Mouse (Mus musculus): ENCODE measurements around the gene Syt11. TPM values are rescaled to one million over a fixed set of nuclear protein-coding genes. Genes with fewer than 3 reads are reported as not detected.

The Syt11 gene
- 18.1 TPM for polyA plus RNA-seq (2017; shearing (Covaris generic))

GRCm38 (mm10) chr3:88774939-88775841, at the start of gene Syt11:
Gene Syt11 (minus strand): TSS chr3:88775164.

GRCm38 (mm10) chr3:88716399-88717197, 58.4 kb downstream of the Syt11 start, which contains the start of gene Rit1:
Gene Rit1 (plus strand): TSS chr3:88716838.

Other genes with a start within 250 kb of the Syt11 start
- 0.20 TPM for gene Mex3a, start 242.8 kb downstream of the Syt11 start, polyA plus RNA-seq (2017; shearing (Covaris generic))
- gene Rab25, start 226.9 kb downstream of the Syt11 start, polyA plus RNA-seq (2017; shearing (Covaris generic)): 0.32 TPM
- gene Lamtor2, start 222.1 kb downstream of the Syt11 start, polyA plus RNA-seq (2017; shearing (Covaris generic)): 107 TPM
- gene Ubqln4, start 221.4 kb downstream of the Syt11 start, polyA plus RNA-seq (2017; shearing (Covaris generic)): 52.6 TPM
- gene Ssr2, start 199.3 kb downstream of the Syt11 start, polyA plus RNA-seq (2017; shearing (Covaris generic)): 66.4 TPM
- gene Arhgef2, start 169.2 kb downstream of the Syt11 start, polyA plus RNA-seq (2017; shearing (Covaris generic)): 64.4 TPM
- not detected for gene Rxfp4, start 122.0 kb downstream of the Syt11 start, polyA plus RNA-seq (2017; shearing (Covaris generic))
- 155 TPM for gene Khdc4, start 89.4 kb downstream of the Syt11 start, polyA plus RNA-seq (2017; shearing (Covaris generic))
- 27.8 TPM for gene Rit1, start 58.3 kb downstream of the Syt11 start, polyA plus RNA-seq (2017; shearing (Covaris generic))
- 26.7 TPM for gene Gon4l, start 60.1 kb upstream of the Syt11 start, polyA plus RNA-seq (2017; shearing (Covaris generic))
- gene Msto1, start 138.8 kb upstream of the Syt11 start, polyA plus RNA-seq (2017; shearing (Covaris generic)): 10.8 TPM
- 40.8 TPM for gene Ash1l, start 175.5 kb upstream of the Syt11 start, polyA plus RNA-seq (2017; shearing (Covaris generic))
- gene Dap3, start 176.0 kb upstream of the Syt11 start, polyA plus RNA-seq (2017; shearing (Covaris generic)): 146 TPM